Mouse (Mus musculus) lung, embryonic 16.5 days (tissue): ENCODE data around the gene Hist1h3c. TPM values are rescaled to one million over a fixed set of nuclear protein-coding genes. Genes with fewer than 3 reads are reported as not detected.
"Not testable (repeated sequence)": the region's sequence is repeated elsewhere in the genome, so short reads cannot be mapped to it uniquely, and the experiment has no call there.

ENCODE experiments used
- ATAC-seq: fragments of 200-750 bp; cut with Nextera tagmentation; 2 replicates; pipeline ENCODE4 v1.8.0; 2017; ENCODE audit warnings: low read depth, mild to moderate bottlenecking, moderate library complexity
- H3K27ac ChIP-seq: fragments of 300-500 bp; sonication (generic); 2 replicates; pipeline ENCODE4 v1.5.1; 2014; ENCODE audit warnings: mild to moderate bottlenecking, control low read depth, low read length
- H3K27me3 ChIP-seq: fragments of 300-500 bp; sonication (generic); 2 replicates; pipeline ENCODE4 v1.6.1; 2014; ENCODE audit warnings: low read depth, low read length, mixed read lengths; ENCODE audit not compliant: control insufficient read depth, insufficient read depth
- H3K36me3 ChIP-seq: fragments of 300-500 bp; sonication (generic); 2 replicates; pipeline ENCODE4 v1.6.1; 2014; ENCODE audit warnings: low read length; ENCODE audit not compliant: control insufficient read depth, insufficient read depth
- H3K4me1 ChIP-seq: fragments of 300-500 bp; sonication (generic); replicated peaks from 2 replicates; pipeline ENCODE4 v1.6.1; 2014; ENCODE audit warnings: low read length, mixed read lengths; ENCODE audit not compliant: control insufficient read depth, insufficient read depth
- H3K4me2 ChIP-seq: fragments of 300-500 bp; sonication (generic); 2 replicates; pipeline ENCODE4 v1.6.1; 2014; ENCODE audit warnings: low read depth, low read length, control low read depth
- H3K4me3 ChIP-seq: fragments of 300-500 bp; sonication (generic); 2 replicates; pipeline ENCODE4 v1.5.1; 2014; ENCODE audit warnings: mild to moderate bottlenecking, low read length, control low read depth
- H3K9ac ChIP-seq: fragments of 300-500 bp; sonication (generic); 2 replicates; pipeline ENCODE4 v1.6.1; 2014; ENCODE audit warnings: low read length, control low read depth
- H3K9me3 ChIP-seq: fragments of 300-500 bp; sonication (generic); 2 replicates; pipeline ENCODE4 v1.6.1; 2016; ENCODE audit warnings: low read length; ENCODE audit not compliant: control insufficient read depth
- WGBS: fragments of 180-500 bp; shearing (Covaris S2); extraction: QIAGEN DNeasy Blood & Tissue Kit; methylation state at CpG from one replicate; pipeline ENCODE4 v1.1.7; 2014; 5-methylcytosine and 5-hydroxymethylcytosine counted together
- polyA plus RNA-seq: library from polyadenylated mRNA; unstranded; fragments of >200 nt; fragmentation: Nextera tagmentation; extraction: Ambion mirVana; gene quantifications from 2 replicates; pipeline ENCODE4 v1.2.1, GENCODE M21; 2015

Gene Hist1h3c
- polyA plus RNA-seq, 1 experiment from 2014 or later, result 9.7 TPM

DNA sequence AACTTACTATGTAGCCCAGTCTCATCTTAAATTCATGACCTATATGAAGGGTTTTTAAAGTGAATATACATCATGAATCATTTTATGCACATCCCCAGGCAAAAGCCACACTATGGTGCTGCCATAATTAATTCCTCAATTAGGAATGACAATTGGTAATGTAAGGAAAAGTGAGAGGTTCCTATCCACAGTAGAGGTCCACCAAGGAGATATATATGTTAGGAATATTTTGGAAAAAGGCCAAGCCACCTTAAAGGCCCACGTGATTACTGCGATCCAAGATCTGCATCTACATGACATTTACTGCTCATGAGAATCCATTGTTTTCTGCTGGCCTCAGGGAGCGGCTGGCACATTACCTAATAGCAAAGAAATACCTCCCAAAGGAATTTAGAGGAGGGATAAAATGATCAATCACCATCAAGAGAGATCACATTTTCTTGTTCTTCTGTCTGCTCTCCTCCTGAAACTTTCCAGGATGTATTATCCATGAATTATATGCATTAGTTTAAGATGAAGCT is 13.9 kb upstream of the Hist1h3c start:
- Histone ChIP-seq H3K4me2 (no peak overlapping the region), H3K4me1 (peaks cover 13% of the 10 kb centered on the region), H3K9me3 (no peaks in the 10 kb centered on the region), H3K36me3 (no peaks in the 10 kb centered on the region), H3K27ac (no peak overlapping the region), H3K27me3 (no peaks in the 10 kb centered on the region), H3K9ac (no peak overlapping the region), H3K4me3 (no peak overlapping the region)
- ATAC-seq, result no peak
- 78% methylated on average over 3 of the region's 3 CpGs for WGBS

DNA sequence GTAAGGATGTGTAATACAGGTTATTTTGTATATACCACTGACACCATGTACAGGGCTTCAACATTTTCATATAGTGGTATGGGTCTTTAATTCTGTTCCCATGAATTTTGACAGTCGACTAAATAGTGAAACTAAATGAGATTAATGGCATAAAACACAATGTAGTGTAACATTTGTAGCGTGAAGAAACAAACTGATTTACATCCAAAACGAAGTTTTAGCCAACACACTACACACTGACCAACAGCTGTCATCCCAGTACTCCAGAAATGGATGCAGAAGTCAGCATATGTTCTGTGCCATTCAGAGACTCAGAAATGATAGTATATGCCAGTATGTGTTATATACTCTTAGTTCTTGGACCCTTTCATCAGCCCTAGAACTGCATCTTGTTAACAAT is 12.5 kb upstream of the Hist1h3c start:
- Histone ChIP-seq H3K9me3 (no peaks in the 10 kb centered on the region), H3K27me3 (no peaks in the 10 kb centered on the region), H3K27ac (no peak overlapping the region), H3K4me1 (peaks cover 13% of the 10 kb centered on the region), H3K36me3 (no peaks in the 10 kb centered on the region), H3K4me3 (no peak overlapping the region), H3K9ac (no peak overlapping the region), H3K4me2 (peak overlapping the region; percentile 26; the same call in 1 of the 2 replicates)
- ATAC-seq, result no peak
- WGBS, result 41% methylated on average over 3 of the region's 3 CpGs

DNA sequence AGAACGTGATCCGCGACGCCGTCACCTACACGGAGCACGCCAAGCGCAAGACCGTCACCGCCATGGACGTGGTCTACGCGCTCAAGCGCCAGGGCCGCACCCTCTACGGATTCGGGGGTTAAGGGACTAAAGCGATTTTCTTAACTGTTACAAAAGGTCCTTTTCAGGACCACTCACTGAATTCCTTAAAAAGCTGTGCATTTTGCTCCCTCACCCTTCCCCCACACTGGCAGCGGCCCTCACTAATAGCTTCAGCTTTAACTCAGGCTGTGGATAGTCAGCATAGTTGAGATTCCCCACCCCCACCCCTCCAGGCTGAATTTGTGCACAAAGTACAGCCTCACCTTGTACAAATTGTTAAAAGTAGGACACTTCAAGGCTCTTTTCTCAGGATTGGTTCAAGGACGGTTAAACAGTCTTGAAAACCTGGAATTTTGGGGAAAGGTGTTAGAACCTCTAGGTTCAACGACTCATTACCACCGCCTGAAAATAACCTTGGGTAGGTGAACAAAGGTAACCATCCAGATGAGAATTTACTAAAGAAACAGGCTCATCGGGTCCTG is 11.9 kb upstream of the Hist1h3c start:
- H3K36me3 ChIP-seq, result no peaks in the 10 kb centered on the region
- peaks cover 15% of the 10 kb centered on the region for H3K4me1 ChIP-seq
- peak overlapping the region; percentile 91 for H3K27ac ChIP-seq
- H3K9me3 ChIP-seq, result no peaks in the 10 kb centered on the region
- peak; percentile 1; the same call in 1 of the 2 replicates for ATAC-seq
- H3K9ac ChIP-seq, result peak overlapping the region; percentile 66
- peak overlapping the region; percentile 64 for H3K4me2 ChIP-seq
- no peaks in the 10 kb centered on the region for H3K27me3 ChIP-seq
- under 1% methylated on average over 14 of the region's 23 CpGs for WGBS
- peak overlapping the region; percentile 42 for H3K4me3 ChIP-seq

DNA sequence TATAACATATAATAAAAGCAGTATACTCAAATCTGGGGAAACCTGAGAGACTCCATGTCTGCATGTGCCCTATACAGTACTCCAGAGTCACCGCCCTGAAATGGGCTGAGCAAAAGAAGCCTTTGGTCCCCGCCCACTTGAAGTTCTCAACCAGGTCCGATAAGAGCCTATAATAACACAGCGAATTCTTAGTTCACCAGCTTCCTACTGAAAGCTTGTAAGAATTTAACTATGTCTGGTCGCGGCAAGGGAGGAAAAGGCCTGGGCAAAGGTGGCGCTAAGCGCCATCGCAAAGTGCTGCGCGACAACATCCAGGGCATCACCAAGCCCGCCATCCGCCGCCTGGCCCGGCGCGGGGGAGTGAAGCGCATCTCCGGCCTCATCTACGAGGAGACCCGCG is 11.4 kb upstream of the Hist1h3c start, which contains the start of gene Hist1h4b:
Gene Hist1h4b, plus strand, starts transcription at position 224 of the 400 bp plus-strand sequence.
- Histone ChIP-seq H3K27ac (peak within 1 kb of the TSS; percentile 91), H3K27me3 (no peaks in the 10 kb centered on the region), H3K4me2 (peak within 1 kb of the TSS; percentile 64), H3K9me3 (no peaks in the 10 kb centered on the region), H3K4me3 (peak within 1 kb of the TSS; percentile 42), H3K36me3 (no peaks in the 10 kb centered on the region), H3K9ac (peak within 1 kb of the TSS; percentile 66), H3K4me1 (peaks cover 15% of the 10 kb centered on the region)
- 1% methylated on average over 15 of the region's 22 CpGs for WGBS
- ATAC-seq, result peak; percentile 75

DNA sequence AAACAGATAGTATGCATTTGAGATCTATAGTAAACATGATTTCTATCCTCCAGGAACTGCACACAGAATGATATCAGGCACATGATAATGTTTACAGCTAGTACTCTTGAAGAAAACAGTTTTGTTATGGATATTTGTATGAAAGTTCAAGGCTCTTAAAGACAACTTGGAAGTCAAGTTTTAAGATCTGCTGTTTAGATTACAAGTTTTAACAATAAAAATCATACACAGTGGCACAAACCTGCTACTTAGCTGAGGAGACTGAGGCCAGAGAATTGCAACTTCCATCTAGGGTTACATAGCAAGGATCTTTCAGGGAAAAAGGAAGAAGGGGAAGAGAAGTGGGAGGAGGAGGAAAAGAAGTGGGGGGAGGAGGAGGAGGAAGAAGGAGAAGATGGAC is 9.6 kb upstream of the Hist1h3c start:
- Histone ChIP-seq H3K9me3 (no peaks in the 10 kb centered on the region), H3K9ac (no peak overlapping the region), H3K4me1 (peaks cover 9% of the 10 kb centered on the region), H3K27ac (no peak overlapping the region), H3K36me3 (no peaks in the 10 kb centered on the region), H3K27me3 (no peaks in the 10 kb centered on the region), H3K4me3 (no peak overlapping the region), H3K4me2 (no peak overlapping the region)
- no peak for ATAC-seq

DNA sequence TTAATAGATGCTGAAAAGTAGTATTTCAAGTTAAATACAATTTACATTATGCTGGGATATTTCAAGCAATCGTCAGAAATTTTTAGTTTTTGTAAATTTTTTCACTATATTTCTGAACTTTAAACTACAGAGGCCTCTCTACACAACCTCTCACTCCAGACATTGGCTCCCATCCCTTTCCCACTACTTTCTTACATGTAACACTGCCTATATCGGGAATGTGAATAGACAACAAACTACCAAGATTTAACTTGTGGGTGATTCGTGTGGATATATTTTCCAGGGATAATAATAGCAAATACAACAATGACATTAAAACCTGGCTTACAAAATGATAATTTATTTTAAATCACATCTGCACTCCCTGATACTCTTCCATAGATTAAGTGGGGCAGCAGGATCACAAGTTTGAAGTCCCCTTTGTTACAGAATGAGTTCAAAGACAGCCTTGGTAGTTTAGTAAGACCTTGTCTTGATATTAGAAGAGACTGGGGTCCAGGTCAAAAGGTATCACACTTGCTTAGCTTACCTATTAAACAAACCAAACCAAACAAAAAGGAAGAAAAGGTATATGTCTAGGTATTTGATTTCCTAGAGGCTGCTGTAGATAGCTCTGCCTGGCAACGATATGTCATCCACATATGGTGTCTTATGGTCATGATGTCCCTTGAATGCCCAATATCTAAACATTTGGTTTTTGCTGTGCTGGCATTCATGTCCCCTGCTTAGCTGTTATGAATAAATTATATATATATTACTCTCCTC is 8.1 kb upstream of the Hist1h3c start:
- no peaks in the 10 kb centered on the region for H3K36me3 ChIP-seq
- H3K4me1 ChIP-seq, result peaks cover 7% of the 10 kb centered on the region
- no peaks in the 10 kb centered on the region for H3K9me3 ChIP-seq
- H3K27ac ChIP-seq, result peak overlapping the region; percentile 70
- peak overlapping the region; percentile 42 for H3K4me2 ChIP-seq
- ATAC-seq, result no peak
- 37% methylated on average over 4 of the region's 4 CpGs for WGBS
- peak overlapping the region; percentile 20; the same call in 1 of the 2 replicates for H3K9ac ChIP-seq
- no peaks in the 10 kb centered on the region for H3K27me3 ChIP-seq
- no peak overlapping the region for H3K4me3 ChIP-seq

DNA sequence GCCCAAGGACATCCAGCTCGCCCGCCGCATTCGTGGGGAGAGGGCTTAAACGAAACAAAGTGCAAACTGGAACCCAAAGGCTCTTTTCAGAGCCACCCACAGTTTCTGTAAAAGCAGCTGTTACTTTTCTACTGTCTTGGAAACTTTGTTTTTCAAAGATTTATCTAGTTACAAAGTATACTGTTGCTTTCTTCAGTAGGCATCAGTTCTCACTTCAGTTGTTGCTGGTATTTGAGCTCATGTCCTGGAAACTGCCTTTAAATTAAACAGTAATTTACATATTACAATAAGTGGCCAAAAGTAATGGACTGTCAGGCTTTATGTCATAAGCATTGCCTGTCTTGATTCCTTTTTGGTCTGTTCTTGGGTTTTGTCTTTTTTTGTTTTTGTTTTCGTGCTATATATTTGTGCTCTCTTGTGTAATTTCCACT is 7.4 kb upstream of the Hist1h3c start:
- ATAC-seq, result no peak
- H3K4me2 ChIP-seq, result peak overlapping the region; percentile 57
- H3K27ac ChIP-seq, result peak overlapping the region; percentile 79
- no peaks in the 10 kb centered on the region for H3K36me3 ChIP-seq
- H3K27me3 ChIP-seq, result no peaks in the 10 kb centered on the region
- no peaks in the 10 kb centered on the region for H3K9me3 ChIP-seq
- 2% methylated on average over 6 of the region's 6 CpGs for WGBS
- H3K9ac ChIP-seq, result peak overlapping the region; percentile 64
- H3K4me3 ChIP-seq, result peak overlapping the region; percentile 48
- H3K4me1 ChIP-seq, result peaks cover 14% of the 10 kb centered on the region

DNA sequence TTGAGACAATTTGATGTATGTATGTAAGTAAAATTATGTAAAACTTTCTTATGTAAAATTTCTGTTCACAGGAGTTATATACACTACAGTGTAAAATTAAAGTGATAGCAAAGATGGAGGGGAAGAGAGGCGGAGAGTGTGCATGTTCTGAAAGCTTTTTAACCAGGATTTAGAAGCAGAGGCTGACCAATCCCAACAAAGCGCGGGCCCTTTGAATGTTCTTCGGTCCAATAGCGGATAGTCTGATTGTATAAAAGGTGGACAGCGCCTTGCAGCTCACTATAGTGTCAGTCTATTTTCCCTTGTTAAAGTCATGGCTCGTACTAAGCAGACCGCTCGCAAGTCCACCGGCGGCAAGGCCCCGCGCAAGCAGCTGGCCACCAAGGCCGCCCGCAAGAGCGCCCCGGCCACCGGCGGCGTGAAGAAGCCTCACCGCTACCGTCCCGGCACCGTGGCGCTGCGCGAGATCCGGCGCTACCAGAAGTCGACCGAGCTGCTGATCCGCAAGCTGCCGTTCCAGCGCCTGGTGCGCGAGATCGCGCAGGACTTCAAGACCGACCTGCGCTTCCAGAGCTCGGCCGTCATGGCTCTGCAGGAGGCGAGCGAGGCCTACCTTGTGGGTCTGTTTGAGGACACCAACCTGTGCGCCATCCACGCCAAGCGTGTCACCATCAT is 6.8 kb upstream of the Hist1h3c start, which contains the start of gene Hist1h3b:
Gene Hist1h3b, plus strand, starts transcription at position 201 of the 675 bp plus-strand sequence.
- WGBS, result under 1% methylated on average over 16 of the region's 47 CpGs
- H3K27ac ChIP-seq, result peak within 1 kb of the TSS; percentile 98
- H3K4me1 ChIP-seq, result peaks cover 14% of the 10 kb centered on the region
- ATAC-seq, result peak; percentile 86
- H3K9me3 ChIP-seq, H3K27me3 ChIP-seq, H3K36me3 ChIP-seq: not testable (repeated sequence)
- peak within 1 kb of the TSS; percentile 67 for H3K9ac ChIP-seq
- peak within 1 kb of the TSS; percentile 65 for H3K4me2 ChIP-seq
- peak within 1 kb of the TSS; percentile 49 for H3K4me3 ChIP-seq

DNA sequence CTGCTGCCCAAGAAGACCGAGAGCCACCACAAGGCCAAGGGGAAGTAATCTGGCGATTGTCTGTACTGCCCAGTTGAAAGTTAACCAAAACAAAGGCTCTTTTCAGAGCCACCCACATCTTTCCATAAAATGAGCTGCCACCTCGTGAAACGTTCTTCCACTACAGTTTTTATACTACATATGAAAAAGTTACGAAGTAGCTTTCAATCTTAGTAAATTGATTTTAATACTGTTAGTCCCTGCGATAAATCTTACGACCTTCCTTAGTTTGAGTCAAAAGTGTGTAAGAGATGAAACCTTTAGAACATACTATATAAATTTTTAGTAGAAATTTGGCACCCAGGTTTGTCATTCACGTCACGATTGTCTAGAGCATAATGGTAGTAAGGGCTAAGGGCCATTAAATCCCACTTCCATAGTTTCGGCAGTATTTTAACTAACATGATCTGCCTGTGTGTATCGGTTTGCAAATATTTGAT is 6.1 kb upstream of the Hist1h3c start:
- Histone ChIP-seq H3K4me1 (peaks cover 14% of the 10 kb centered on the region), H3K9ac (peak overlapping the region; percentile 67), H3K36me3 (no peaks in the 10 kb centered on the region), H3K4me2 (peak overlapping the region; percentile 65), H3K4me3 (peak overlapping the region; percentile 49), H3K27me3 (no peaks in the 10 kb centered on the region), H3K27ac (peak overlapping the region; percentile 98), H3K9me3 (no peaks in the 10 kb centered on the region)
- peak; percentile 11; the same call in 1 of the 2 replicates for ATAC-seq
- under 1% methylated on average over 11 of the region's 11 CpGs for WGBS
